Mouse (Mus musculus) activated CD4-positive, CD25-positive, alpha-beta regulatory T cell, adult 4 months (primary cell): ENCODE results near the gene Aox3. TPM values are rescaled to one million over a fixed set of nuclear protein-coding genes. Genes with fewer than 3 reads are reported as not detected.

Experiments
- ATAC-seq: one replicate; pipeline ENCODE4 v1.8.0; 2017
- polyA plus RNA-seq, 2 experiments: library from polyadenylated mRNA; unstranded; fragments of 100-300 nt; shearing (Covaris generic); gene quantifications; one replicate each; pipeline ENCODE4 v1.2.1; 2017

Aox3 gene
- not detected for polyA plus RNA-seq

DNA sequence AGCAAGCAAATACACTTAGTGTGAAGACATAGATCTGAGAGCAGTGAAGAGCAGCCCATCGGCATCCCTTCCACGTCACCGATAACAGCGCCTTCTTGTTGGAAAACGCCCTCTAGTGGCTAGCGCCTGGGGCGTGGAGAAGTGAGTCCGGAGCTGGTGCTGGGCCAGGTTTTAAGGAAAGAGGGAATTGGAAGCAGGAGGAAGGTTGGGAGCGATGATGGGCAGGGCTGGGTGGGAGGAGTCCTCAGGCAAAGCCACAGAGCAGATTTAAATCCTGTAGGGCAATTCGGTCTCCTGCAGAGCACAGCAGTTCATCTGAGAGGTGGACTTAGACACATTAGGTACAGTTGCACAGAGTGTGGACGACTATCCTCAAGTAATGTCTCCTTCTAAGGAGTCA, at the start of gene Aox3:
TSS of gene Aox3 (plus strand) at position 251 of the 400 bp plus-strand sequence.
- no peak for ATAC-seq

- no peak for ATAC-seq
These were observed 47.8 kb upstream of the Aox3 start for GRCm38 (mm10) chr1:58065151-58065550.

- no peak for ATAC-seq
These were observed 47.3 kb upstream of the Aox3 start for GRCm38 (mm10) chr1:58065606-58066005.

GRCm38 (mm10) chr1:58069181-58069580, 43.7 kb upstream of the Aox3 start:
- ATAC-seq = no peak

DNA sequence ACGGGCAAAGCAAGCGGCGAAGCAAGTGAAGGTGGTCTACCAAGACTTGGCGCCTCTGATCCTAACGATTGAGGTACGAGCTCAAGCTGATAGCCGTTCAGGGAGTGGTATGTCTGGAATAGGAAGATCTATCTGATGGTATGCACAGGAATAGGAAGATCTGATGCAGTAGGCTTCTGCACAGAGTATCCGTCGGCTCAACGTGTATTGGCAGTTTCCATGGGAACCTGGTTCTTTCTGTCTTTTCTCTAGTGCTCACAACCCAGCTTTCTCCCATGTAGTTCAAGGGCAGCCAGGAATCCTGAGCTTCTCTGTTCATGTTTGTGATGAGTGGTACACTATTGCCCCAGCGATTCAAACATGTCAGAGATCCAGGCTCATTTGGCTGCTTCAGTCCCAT, 42.8 kb upstream of the Aox3 start:
- no peak for ATAC-seq

DNA sequence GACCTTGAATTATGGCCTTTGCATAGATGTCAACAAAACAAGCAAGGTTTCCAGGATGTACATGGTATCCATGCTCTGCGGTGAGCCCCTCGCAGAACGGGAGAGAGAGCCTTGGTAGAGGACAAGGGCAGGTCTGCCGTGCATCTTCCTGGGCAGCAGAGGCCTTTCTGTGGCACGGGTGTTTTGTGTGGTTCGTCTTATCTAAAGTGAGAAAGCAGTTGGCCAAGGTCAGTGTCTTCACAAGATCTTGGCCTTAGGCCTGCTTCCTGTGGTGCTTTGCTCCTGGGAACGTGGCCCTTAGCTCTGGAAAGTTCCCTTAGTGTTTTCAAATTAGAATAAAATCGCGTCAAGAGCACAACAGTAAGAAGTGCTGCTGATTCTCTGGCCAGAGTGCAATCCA, 41.9 kb upstream of the Aox3 start:
- no peak for ATAC-seq

DNA sequence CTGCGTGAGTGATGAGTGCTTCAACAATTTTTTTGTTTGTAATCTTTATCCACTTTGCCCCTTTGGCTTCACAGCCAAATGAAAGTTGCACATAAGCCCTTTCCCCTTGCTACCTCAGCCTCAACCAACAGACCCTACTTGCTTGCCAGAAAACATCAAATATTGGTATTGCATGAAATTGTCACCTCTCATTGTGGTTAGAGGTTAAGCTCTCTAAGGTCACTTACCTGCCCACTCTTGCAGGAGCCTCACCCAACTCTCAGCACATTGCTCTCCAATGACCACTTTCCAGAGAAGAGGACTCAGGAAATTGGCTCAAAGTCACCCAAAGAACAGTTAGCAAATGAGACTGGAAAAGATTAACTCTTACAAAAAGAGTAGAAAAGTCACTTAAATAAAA, 41.4 kb upstream of the Aox3 start:
- ATAC-seq = no peak

DNA sequence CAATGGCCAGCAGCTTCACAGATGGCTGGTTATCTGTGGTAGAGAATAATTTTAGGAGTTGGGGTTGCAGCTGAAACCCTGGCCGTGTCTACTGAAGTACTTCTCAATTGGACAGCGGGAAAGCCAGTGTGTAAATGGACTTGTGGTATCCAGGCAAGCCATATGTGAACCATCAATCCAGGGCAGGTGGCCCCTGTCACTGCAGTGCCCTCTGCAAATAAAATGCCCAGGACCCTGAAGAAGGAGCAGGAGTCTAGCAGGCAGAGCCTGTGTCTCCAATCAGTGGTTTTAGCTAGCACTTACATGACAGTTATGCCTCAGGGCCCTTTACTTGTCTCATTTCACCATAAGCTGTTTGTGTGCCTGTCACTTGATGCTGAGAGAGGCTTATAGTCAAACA, 40.5 kb upstream of the Aox3 start:
- ATAC-seq = no peak

- ATAC-seq = no peak
These were observed 39.8 kb upstream of the Aox3 start for GRCm38 (mm10) chr1:58072991-58073730.

GRCm38 (mm10) chr1:58074266-58074665, 38.7 kb upstream of the Aox3 start:
- ATAC-seq = no peak

- ATAC-seq = no peak
These were observed 35.0 kb upstream of the Aox3 start for GRCm38 (mm10) chr1:58077882-58078281.

- ATAC-seq = no peak
These were observed 34.5 kb upstream of the Aox3 start for GRCm38 (mm10) chr1:58078390-58078789.

- ATAC-seq = no peak
These were observed 33.2 kb upstream of the Aox3 start for GRCm38 (mm10) chr1:58079689-58080088.

DNA sequence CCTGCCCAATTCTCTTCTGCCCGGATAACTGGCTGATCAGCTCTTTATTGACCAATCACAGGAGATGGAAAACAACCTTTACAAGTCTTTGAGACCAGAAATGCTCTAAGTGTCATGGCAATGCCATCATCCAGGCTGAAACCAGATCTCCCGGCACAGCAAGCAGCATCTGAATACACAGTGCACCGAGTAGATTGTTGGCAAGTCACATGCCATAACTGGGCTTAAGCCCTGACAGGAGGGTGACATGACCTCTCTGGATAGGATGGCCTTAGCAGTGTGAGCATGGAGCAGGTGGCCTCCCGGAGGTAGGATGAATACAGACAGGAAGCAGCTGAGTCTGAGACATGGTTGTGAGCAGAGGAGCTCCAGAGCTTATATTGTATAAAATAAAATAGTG, 32.5 kb upstream of the Aox3 start:
- ATAC-seq = no peak

- ATAC-seq = no peak
These were observed 31.6 kb upstream of the Aox3 start for GRCm38 (mm10) chr1:58081356-58081755.

- no peak for ATAC-seq
These were observed 23.6 kb upstream of the Aox3 start for GRCm38 (mm10) chr1:58089316-58089715.

DNA sequence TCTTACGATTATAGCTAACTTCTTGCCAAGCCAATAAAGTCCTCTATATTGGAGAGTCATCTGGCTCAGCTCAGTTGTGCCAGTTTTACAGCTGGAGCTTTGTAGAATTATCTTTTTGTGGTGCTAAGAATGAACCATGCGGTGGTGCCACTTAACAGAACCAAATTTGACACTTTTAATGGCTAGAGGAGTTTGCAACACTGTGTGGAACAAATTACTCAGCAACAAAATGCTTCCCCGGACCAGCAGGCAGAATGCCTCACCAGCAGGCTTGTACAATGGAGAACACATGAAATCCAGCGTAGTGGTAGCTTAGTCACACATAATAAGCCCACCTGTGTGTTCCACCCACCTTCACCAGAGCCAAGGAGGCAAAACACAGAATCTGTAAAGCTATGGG, 22.7 kb upstream of the Aox3 start:
- ATAC-seq = no peak

GRCm38 (mm10) chr1:58091213-58091612, 21.7 kb upstream of the Aox3 start:
- ATAC-seq = no peak

DNA sequence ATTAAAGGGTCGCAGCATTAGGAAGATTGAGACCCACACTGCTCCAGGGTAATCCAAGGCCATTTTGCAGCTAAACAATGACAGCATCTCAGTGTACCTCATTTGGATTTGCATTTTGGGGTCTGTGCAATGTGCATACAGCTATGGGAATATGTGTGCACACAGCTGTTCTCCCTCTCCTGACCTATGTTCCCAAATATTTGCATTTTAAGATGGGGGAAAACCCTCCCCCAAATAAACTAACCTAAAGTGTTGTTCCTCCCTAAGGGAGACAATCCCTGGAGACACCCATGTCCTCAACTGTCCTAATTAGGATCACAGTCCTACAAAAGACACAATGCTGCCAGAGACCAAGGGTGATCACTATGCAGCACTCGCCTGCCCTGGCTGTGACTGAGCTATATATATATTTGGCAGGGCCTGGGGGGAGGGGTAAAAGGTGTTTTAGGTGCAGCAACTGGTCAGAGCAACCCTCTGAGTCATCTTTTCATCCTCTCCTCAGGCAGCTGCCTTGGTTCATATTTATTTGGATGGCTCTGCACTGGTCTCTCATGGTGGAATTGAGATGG, 20.9 kb upstream of the Aox3 start:
- ATAC-seq = no peak

GRCm38 (mm10) chr1:58097338-58097737, 15.6 kb upstream of the Aox3 start:
- ATAC-seq = no peak

- no peak for ATAC-seq
These were observed 13.8 kb upstream of the Aox3 start for GRCm38 (mm10) chr1:58099119-58099518.

DNA sequence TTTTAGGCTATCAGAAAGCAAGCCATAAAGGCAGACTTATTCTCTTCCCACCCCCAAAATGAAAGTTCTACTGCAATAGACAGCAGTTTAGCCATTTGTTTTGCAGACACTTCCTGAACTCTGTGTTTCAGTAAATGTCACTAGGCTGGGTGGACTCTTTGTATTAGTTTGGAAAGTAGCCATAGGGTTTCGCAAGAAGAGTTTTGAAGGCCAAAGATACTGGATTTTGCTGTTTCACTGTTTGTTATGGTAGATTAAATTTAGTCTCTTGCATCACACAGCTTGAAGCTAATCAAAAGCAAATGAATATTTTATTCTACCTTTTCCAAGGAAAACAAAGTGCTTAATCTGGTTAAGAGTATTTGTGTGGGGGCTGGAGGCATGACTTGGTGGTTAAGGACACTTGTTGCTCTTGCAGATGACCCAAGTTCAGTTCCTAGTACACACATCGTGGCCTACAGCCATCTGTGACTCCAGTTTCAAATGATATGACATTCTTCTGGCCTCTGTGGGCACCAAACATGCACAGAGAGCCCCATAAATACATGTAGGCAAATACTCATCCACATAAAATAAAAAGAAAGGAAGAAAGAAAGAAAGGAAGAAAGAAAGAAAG, 11.3 kb upstream of the Aox3 start:
- ATAC-seq = no peak

GRCm38 (mm10) chr1:58102494-58102893, 10.4 kb upstream of the Aox3 start:
- no peak for ATAC-seq

DNA sequence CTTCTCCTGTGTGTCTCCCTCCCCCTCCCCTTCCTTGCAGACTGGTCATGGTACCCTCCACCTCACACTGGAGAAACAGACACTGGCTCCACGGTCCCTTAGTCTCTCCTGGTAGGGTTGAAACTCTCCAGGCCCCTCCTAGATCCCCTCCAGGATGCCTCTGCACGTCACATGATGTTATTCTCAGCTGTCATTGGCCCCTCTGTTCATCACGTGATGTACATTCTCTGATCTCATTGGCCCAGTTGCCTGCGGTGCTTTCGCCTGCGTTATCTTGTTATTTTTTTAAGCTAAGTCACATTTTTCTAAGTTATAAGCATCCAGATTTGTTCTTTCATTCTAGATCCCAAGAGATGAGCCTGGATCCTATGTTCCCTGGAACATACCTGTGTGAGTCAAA, 7.2 kb upstream of the Aox3 start:
- ATAC-seq = no peak
